Mouse (Mus musculus) heart, postnatal 10 days (tissue): ENCODE measurements around the gene Tas2r144. TPM values are rescaled to one million over a fixed set of nuclear protein-coding genes. Genes with fewer than 3 reads are reported as not detected.
A peak's percentile ranks its signal among the peaks of the same experiment; 100 is the strongest.

Source experiments
- DNase-seq, 2 experiments: peaks; one replicate each; pipeline ENCODE4 v3.0.0; 2021
- intact Hi-C: fragments of 180-260 bp; cut with DNase I; formaldehyde crosslinking; loops from one replicate; pipeline ENCODE4 v1.15.1; 2025
- total RNA-seq, 2 experiments: library from RNA; stranded (reverse); gene quantifications; 2 replicates each; pipeline ENCODE4 v1.2.3; 2021

The Tas2r144 gene
- total RNA-seq: not detected

DNA sequence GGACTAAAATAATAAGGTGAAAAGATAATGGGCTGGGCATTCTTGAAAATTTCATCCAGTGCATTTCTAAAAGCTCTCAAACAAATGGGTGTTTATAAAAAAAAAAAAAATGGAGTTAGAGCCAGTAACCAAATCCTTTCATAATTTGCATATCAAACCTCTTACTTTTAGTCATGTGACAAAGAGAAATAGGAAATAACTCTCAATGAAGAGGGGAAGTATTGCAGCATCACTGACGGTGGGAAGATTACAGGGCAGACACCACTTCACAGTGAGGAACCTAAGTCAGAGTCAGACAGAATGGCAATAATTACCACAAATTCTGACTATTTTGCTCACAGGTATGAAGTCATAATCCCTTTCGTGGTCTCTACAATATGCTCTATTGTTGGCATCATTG is at the start of gene Tas2r144:
Gene Tas2r144 (plus strand): TSS at position 301 of the 400 bp plus-strand sequence.
- intact Hi-C loops: no loop called here

GRCm38 (mm10) chr6:42182462-42182861 is 32.7 kb upstream of the Tas2r144 start:
- no peak for DNase-seq
- intact Hi-C loops: no loop called here

More for the DNA sequence above, at the start of gene Tas2r144:
- no peak for DNase-seq

DNA sequence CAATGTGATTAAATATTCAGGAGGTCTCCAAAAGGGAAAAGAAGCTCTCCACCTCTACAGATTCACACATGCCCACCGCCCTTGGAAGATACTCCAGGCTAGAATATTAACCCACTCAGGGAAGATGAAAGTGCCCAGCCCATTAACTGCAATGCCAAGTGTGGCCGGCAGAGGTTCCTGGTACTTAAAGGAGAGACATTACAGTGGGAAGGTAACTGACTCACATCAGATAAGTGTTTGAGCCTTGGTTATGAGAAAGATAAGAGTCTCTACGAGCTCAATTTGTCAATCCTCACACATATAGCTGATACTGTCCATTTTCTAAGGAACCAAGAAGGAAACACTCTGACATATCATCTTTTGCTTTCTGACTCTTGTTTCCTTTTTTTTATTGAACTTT is 28.9 kb upstream of the Tas2r144 start:
- DNase-seq: no peak
- intact Hi-C loops: no loop called here

DNA sequence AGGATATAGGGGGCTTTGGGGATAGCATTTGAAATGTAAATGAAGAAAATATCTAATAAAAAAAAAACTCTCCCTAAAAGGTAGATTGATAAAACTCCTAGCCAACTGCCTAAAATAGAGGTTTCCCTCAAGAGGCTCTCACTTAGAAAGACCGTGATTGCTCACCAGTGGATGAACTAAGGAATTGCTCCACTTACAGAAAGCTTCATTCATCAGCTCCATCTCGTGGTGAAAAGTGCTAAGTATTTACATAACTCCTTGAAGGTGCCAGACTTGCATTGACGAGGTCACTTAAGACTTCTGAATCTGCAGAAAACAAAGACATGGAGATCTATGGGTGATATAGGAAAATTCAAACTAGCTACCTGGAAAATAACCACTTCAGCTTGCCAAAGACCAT is 17.4 kb upstream of the Tas2r144 start:
- intact Hi-C loops: no loop called here
- DNase-seq: no peak

GRCm38 (mm10) chr6:42199498-42199897 is 15.6 kb upstream of the Tas2r144 start:
- intact Hi-C loops: no loop called here
- DNase-seq: no peak

- intact Hi-C loops: loop anchor here (10.0 kb wide), 1 partner anchor 643 kb away; no protein-coding TSS in a partner anchor
Measured at GRCm38 (mm10) chr6:42222286-42222685, 7.2 kb downstream of the Tas2r144 start.

GRCm38 (mm10) chr6:42225046-42225445 is 9.9 kb downstream of the Tas2r144 start:
- no peak for DNase-seq
- intact Hi-C loops: loop anchor here (5.0 to 10.0 kb wide), 2 partner anchors 417 to 640 kb away; no protein-coding TSS in a partner anchor

More at GRCm38 (mm10) chr6:42222286-42222685, 7.2 kb downstream of the Tas2r144 start:
- DNase-seq: no peak

DNA sequence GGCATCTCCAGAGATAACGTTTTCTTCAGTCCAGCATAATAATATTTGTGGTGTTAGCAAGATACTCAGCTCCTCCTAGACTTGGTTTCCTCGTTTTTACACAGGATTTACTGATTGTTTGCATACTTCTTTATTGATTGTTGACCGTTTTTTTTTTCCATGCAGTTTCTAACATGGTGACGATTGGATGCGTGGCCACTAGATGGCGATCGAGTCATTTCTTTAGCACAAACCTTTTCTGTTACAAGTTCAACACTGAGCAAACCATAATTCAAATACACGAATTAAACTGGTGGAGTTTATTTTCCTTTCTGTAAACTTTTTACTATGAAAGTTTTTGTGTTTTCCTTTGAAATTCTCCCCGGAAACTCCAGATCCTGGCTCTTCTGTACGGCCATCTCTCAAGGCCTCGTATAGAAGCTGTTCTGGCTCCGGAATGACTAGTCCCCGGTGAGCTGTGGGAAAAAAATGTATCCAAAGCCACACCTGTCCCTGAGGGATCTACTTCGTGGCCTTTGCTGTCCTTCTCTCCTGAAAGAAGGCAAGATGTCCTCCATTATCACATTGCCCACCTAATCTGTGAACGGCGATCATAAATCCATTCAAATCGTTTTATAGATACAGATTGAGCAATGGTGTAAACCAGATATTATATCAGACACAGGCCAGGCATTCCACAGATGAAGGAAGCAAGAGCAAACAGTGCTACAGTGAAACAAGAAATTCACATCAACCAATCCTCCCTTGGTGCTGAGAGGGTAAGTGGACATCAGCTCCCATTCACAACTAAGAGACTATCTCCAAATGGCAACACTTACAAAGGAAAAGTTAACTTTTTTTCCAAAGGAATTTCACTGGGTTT is 12.3 kb downstream of the Tas2r144 start:
- intact Hi-C loops: loop anchor here (1.0 to 10.0 kb wide), 6 partner anchors 29 to 637 kb away; partner anchors contain the start of genes Casp2 and Fam131b
- peak; percentile 64 to 84 for DNase-seq

DNA sequence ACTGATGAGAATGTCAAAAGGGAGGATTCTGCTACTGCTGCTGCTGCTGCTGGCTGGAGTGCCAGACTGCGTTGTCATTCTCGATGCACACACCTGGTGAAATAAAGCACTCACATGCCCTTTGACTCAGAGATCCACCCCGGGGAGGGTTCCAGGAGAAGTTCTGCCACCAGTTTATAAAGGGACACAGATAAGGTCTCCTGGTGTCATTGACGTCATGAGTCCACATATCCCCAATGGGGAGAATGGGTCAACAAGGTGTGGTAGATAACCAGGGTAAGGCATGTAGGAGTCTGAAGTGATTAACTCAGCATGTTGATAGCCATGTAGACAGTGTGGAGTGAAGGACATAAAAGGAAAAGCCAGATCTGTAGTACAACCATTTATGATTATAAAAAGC is 14.5 kb downstream of the Tas2r144 start:
- no peak for DNase-seq
- intact Hi-C loops: loop anchor here (2.0 to 10.0 kb wide), 3 partner anchors 95 to 635 kb away; partner anchors contain the start of gene Fam131b

- intact Hi-C loops: no loop called here
- DNase-seq: no peak
Measured at GRCm38 (mm10) chr6:42231191-42231590, 16.1 kb downstream of the Tas2r144 start.

DNA sequence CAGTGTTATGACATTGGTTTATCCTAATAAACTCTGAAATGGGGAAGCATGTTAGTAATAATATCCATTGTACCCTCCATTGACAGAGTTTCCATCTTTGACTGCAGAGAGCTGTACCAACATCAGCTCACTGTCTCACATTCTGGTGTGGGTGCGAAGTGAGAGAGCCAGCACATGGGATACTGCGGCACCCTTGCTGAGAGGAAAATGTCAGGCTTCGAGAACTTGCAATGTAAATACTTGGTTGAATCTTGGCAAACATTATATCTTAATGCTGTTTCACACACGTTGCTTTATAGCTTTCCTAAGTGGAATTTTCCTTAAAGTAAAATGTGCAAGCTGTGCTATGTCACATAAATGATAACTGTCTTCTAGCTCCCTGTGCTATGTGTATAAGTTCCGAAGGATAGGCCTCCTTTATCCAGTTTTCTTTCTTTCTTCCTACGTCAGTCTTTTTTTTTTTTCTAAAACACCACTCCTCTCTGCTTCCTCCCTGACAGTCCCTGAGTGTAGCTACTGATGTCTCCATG is 22.2 kb downstream of the Tas2r144 start:
- intact Hi-C loops: no loop called here

GRCm38 (mm10) chr6:42241311-42242045 is 26.4 kb downstream of the Tas2r144 start:
- no peak for DNase-seq
- intact Hi-C loops: no loop called here

More for the DNA sequence above, 22.2 kb downstream of the Tas2r144 start:
- DNase-seq: no peak

DNA sequence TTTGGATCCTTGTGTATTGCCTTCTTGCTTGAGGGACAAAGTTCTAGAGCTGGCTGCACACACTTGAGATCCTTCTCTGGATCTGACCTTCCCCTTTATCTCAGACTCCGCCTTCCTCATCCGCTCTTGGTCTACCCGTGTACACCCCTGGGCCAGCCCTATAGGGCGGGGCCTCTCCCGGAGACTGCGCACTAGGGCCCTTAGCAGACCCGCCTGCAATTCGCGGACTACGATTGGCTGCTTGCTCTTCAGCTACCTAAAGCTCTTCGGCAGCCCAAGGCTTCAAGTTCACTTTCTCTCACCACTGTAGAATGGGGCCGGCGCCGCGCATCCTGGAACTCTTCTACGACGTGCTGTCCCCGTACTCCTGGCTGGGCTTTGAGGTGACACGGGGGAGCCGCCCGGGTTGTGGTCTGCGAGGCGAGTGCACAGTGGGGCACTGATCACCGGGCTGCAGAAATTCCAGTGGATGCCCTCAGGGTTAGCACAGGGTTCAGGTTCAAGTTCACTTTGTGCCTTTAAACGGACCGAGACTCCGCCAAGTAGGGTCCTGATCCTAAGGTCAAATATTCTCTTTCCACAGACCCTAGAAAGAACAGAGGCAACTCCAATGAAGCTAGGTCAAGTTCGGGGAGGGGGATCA is 30.7 kb downstream of the Tas2r144 start, which contains the start of gene Gstk1:
Gene Gstk1 (plus strand): TSS at position 225 of the 643 bp plus-strand sequence.
- intact Hi-C loops: no loop called here

DNA sequence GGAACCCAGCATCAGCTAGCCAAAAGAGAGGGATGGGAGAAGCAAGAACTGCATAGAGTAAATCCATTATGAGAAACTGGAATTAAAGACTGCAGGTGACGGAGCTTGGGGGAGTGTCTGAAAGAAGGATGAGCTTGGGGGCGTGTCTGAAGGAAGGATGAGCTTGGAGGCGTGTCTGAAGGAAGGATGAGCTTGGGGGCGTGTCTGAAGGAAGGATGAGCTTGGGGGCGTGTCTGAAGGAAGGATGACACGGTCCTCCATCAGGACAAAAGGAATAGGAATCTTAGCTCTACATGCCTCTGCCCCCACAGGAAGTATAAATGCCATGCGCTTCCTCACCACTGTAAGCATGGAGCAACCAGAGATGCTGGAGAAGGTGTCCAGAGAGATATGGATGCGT is 32.0 kb downstream of the Tas2r144 start:
- intact Hi-C loops: no loop called here
- no peak for DNase-seq

More for the DNA sequence above, 30.7 kb downstream of the Tas2r144 start, which contains the start of gene Gstk1:
- DNase-seq: peak; percentile 80 to 85

- intact Hi-C loops: no loop called here
- no peak for DNase-seq
Measured at GRCm38 (mm10) chr6:42247981-42248380, 32.9 kb downstream of the Tas2r144 start.

DNA sequence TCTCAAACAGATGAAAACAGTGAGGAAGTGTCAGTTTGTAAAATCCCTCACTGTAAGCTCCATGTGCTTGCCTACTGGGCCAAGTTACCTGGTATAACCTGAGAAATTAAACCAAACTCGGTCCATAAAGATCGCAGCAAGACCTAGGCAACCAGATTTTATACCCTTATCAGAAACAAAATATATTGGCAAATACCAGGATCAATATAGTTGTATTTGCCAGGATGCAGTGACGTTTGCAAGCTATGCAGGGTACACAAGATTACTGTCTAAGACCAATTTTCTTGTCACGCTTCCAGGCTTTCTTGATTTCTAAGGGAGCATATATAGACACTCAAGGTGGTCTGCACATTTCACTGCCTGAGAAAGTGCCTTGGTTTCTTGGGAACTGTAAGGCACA is 36.7 kb downstream of the Tas2r144 start:
- intact Hi-C loops: no loop called here
- no peak for DNase-seq

DNA sequence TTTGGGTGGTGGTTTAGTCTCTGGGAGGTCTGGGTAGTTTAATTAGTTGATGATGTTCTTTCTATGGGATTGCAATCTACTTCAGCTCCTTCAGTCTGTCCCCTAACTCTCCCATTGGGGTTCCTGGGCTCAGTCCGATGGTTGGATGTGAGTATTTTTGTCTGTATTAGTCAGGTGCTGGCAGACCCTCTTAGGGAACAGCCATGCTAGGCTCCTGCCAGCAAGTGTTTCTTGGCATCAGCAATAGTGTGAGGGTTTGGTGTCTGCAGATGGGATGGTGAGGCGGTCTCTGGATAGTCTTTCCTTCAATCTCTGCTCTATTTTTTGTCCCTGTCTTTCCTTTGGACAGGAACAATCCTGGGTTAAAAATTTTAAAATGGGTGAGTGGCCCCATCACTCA is 38.0 kb downstream of the Tas2r144 start:
- intact Hi-C loops: no loop called here
- no peak for DNase-seq

DNA sequence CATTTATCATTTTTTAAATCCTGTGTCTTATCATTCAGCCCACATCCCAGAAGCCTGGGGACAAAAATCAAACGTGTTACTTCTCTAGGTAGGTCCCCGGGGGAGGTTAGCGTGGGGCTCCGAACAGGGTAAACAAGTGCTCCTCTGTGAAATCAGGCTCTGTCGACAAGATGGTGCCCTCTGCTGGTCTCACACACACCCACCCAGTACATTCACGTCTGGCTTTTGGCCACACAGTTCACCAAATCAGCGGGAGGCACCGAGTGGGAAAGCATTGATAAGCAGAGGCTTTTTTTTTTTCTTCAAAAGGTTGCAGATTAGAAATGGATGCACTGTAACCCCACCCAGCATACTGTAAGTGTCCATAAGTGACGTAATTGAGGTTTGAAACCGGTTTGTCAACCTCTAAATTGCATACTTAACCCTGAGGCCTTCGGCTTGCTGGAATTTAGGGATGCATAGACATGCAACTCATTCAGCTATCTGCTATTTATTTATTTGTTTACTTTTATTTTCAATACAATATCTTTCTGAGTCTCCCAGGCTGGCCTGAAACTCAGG is 42.3 kb downstream of the Tas2r144 start:
- intact Hi-C loops: loop anchor here (2.0 kb wide), 1 partner anchor 31 kb away; no protein-coding TSS in a partner anchor
- DNase-seq: peak; percentile 52 to 66

DNA sequence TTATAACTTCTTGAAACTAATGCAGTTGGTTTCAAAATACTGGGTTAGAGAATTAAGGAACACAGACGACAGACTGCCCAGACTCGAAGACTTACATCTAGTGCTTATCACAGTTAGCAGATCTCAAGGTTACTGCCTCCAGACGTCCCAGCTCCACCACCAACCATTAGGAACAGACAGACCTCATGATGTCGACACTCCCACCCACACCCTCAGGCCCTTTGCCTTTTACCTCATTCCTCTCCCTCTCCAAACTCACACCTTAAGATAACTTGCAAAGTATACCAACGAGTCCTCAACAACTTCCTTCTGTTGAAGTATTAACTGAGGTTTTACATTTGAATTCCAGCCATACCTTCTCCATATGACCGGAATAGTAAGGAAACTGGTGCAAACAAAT is 45.3 kb downstream of the Tas2r144 start:
- intact Hi-C loops: loop anchor here (2.0 to 10.0 kb wide), 2 partner anchors 498 to 656 kb away; partner anchors contain the start of gene Ephb6

More for the DNA sequence above, 45.3 kb downstream of the Tas2r144 start:
- DNase-seq: no peak
